Mouse (Mus musculus) heart, adult 2 months (tissue): Measurements from ENCODE around the gene Kcnc1. TPM values are rescaled to one million over a fixed set of nuclear protein-coding genes. Genes with fewer than 3 reads are reported as not detected.

ENCODE experiments used
- DNase-seq, 2 experiments: peaks; one replicate each; pipeline ENCODE4 v3.0.0; 2021
- H3K27ac ChIP-seq: fragments of 200-600 bp; 2 replicates; pipeline ENCODE4 v1.8.1; 2022
- H3K27me3 ChIP-seq: fragments of 200-500 bp; 2 replicates; pipeline ENCODE4 v1.6.1; 2012; ENCODE audit warnings: mild to moderate bottlenecking, low read length, inconsistent platforms, mixed read lengths; ENCODE audit not compliant: control insufficient read depth, insufficient read depth
- H3K36me3 ChIP-seq: fragments of 200-500 bp; 2 replicates; pipeline ENCODE4 v1.6.1; 2012; ENCODE audit warnings: low read length, inconsistent platforms; ENCODE audit not compliant: control insufficient read depth, insufficient read depth
- H3K4me1 ChIP-seq: fragments of 200-500 bp; 2 replicates; pipeline ENCODE4 v1.6.1; 2011; ENCODE audit warnings: low read length; ENCODE audit not compliant: control insufficient read depth, insufficient read depth
- H3K4me3 ChIP-seq: fragments of 200-600 bp; 2 replicates; pipeline ENCODE4 v1.8.1; 2022
- H3K79me2 ChIP-seq: fragments of 200-500 bp; replicated peaks from 2 replicates; pipeline ENCODE4 v1.6.1; 2012; ENCODE audit warnings: mild to moderate bottlenecking, inconsistent platforms, low read length, moderate library complexity, mixed read lengths; ENCODE audit not compliant: control insufficient read depth, insufficient read depth
- H3K9ac ChIP-seq: fragments of 200-500 bp; 2 replicates; pipeline ENCODE4 v1.6.1; 2012; ENCODE audit warnings: low read depth, mild to moderate bottlenecking, control low read depth, inconsistent platforms, low read length, mixed read lengths
- CTCF ChIP-seq: fragments of 200-600 bp; IDR thresholded peaks from 2 replicates; pipeline ENCODE4 v1.8.1; 2022; ENCODE audit warnings: antibody characterized with exemption, mild to moderate bottlenecking, moderate library complexity
- EP300 ChIP-seq: fragments of 200-500 bp; IDR thresholded peaks from 2 replicates; pipeline ENCODE4 v1.6.1; 2011; ENCODE audit warnings: low read depth, low read length, control low read depth; ENCODE audit not compliant: insufficient read depth
- POLR2A ChIP-seq: fragments of 200-500 bp; IDR thresholded peaks from 2 replicates; pipeline ENCODE4 v1.6.1; 2011; ENCODE audit warnings: mild to moderate bottlenecking, low read depth, low read length, control low read depth; ENCODE audit not compliant: insufficient read depth
- WGBS: fragments of 180-500 bp; shearing (Covaris S2); methylation state at CpG from one replicate; pipeline ENCODE4 v1.1.7; 2018; 5-methylcytosine and 5-hydroxymethylcytosine counted together
- intact Hi-C: fragments of 180-260 bp; cut with DNase I; formaldehyde crosslinking; loops from one replicate; pipeline ENCODE4 v1.15.1; 2025
- polyA plus RNA-seq: library from polyadenylated mRNA; depleted of rRNA; stranded (reverse); fragments of >200 nt; gene quantifications from 2 replicates; pipeline ENCODE4 v1.2.3, GENCODE M21; 2012
- total RNA-seq, 2 experiments: library from RNA; stranded (reverse); gene quantifications; 2 replicates each; pipeline ENCODE4 v1.2.3; 2021

Gene Kcnc1
- total and polyA plus RNA-seq, 3 experiments, result 0.09 to 0.21 (median 0.10) TPM

GRCm38 (mm10) chr7:46390226-46390625 is 6.1 kb upstream of the Kcnc1 start:
- no peak for DNase-seq
- 42% methylated on average over 4 of the region's 4 CpGs for WGBS
- Histone ChIP-seq H3K9ac (no peak overlapping the region), H3K4me1 (no peaks in the 10 kb centered on the region), H3K4me3 (no peak overlapping the region), H3K79me2 (no peaks in the 10 kb centered on the region), H3K27me3 (peaks cover 3% of the 10 kb centered on the region), H3K36me3 (no peaks in the 10 kb centered on the region), H3K27ac (no peak overlapping the region)
- intact Hi-C loops, result loop anchor here (10.0 kb wide), 1 partner anchor 325 kb away; the partner anchor contains the start of genes Saa3 and Saal1
- no peak for TF ChIP-seq EP300
- TF ChIP-seq POLR2A, result no peak

GRCm38 (mm10) chr7:46391701-46392100 is 4.6 kb upstream of the Kcnc1 start:
- Histone ChIP-seq H3K27ac (no peak overlapping the region), H3K79me2 (no peaks in the 10 kb centered on the region), H3K27me3 (peaks cover 5% of the 10 kb centered on the region), H3K4me3 (no peak overlapping the region), H3K4me1 (no peaks in the 10 kb centered on the region), H3K9ac (no peak overlapping the region), H3K36me3 (no peaks in the 10 kb centered on the region)
- 35% methylated on average over 5 of the region's 5 CpGs for WGBS
- TF ChIP-seq CTCF (no peak), EP300 (no peak), POLR2A (no peak)
- DNase-seq, result no peak
- intact Hi-C loops, result loop anchor here (10.0 kb wide), 1 partner anchor 323 kb away; the partner anchor contains the start of genes Saa3 and Saal1

- peak; percentile 72 to 82 for DNase-seq
- no peak overlapping the region for H3K9ac ChIP-seq
- H3K36me3 ChIP-seq, result no peaks in the 10 kb centered on the region
- WGBS, result 0% methylated on average over 2 of the region's 2 CpGs
- H3K79me2 ChIP-seq, result no peaks in the 10 kb centered on the region
- H3K27ac ChIP-seq, result no peak overlapping the region
- no peaks in the 10 kb centered on the region for H3K4me1 ChIP-seq
- peaks cover 15% of the 10 kb centered on the region for H3K27me3 ChIP-seq
- intact Hi-C loops, result loop anchor here (1.0 to 10.0 kb wide), 3 partner anchors 176 to 322 kb away; partner anchors contain the start of genes Saa3 and Saal1
- H3K4me3 ChIP-seq, result no peak overlapping the region
- peak; percentile 98 for TF ChIP-seq CTCF
- 0 out of 2 replicates have a peak, but pooled peaks have one; percentile 48 for TF ChIP-seq EP300
- no peak for TF ChIP-seq POLR2A
These were observed 3.2 kb upstream of the Kcnc1 start for GRCm38 (mm10) chr7:46393116-46393515.

GRCm38 (mm10) chr7:46393718-46394511 is 2.4 kb upstream of the Kcnc1 start:
- DNase-seq, result no peak
- TF ChIP-seq POLR2A, result no peak
- TF ChIP-seq EP300, result no peak
- no peak for TF ChIP-seq CTCF
- Histone ChIP-seq H3K27ac (no peak overlapping the region), H3K79me2 (no peaks in the 10 kb centered on the region), H3K27me3 (peaks cover 15% of the 10 kb centered on the region), H3K9ac (no peak overlapping the region), H3K36me3 (no peaks in the 10 kb centered on the region), H3K4me1 (no peaks in the 10 kb centered on the region), H3K4me3 (no peak overlapping the region)
- 29% methylated on average over 12 of the region's 12 CpGs for WGBS
- intact Hi-C loops, result loop anchor here (1.0 to 10.0 kb wide), 3 partner anchors 175 to 321 kb away; partner anchors contain the start of genes Saa3 and Saal1

- H3K4me1 ChIP-seq, result no peaks in the 10 kb centered on the region
- no peak overlapping the region for H3K4me3 ChIP-seq
- H3K27ac ChIP-seq, result no peak overlapping the region
- no peak for DNase-seq
- no peaks in the 10 kb centered on the region for H3K79me2 ChIP-seq
- no peak overlapping the region for H3K9ac ChIP-seq
- TF ChIP-seq EP300 (no peak), CTCF (no peak), POLR2A (no peak)
- H3K36me3 ChIP-seq, result no peaks in the 10 kb centered on the region
- intact Hi-C loops, result loop anchor here (10.0 kb wide), 1 partner anchor 320 kb away; the partner anchor contains the start of genes Saa3 and Saal1
- 60% methylated on average over 4 of the region's 4 CpGs for WGBS
- H3K27me3 ChIP-seq, result peaks cover 15% of the 10 kb centered on the region
These were observed 1.4 kb upstream of the Kcnc1 start for GRCm38 (mm10) chr7:46394933-46395332.

GRCm38 (mm10) chr7:46395571-46395970 is 726 bp upstream of the Kcnc1 start:
- intact Hi-C loops, result loop anchor here (10.0 kb wide), 1 partner anchor 319 kb away; the partner anchor contains the start of genes Saa3 and Saal1
- peaks cover 15% of the 10 kb centered on the region for H3K27me3 ChIP-seq
- WGBS, result 47% methylated on average over 6 of the region's 6 CpGs
- no peaks in the 10 kb centered on the region for H3K36me3 ChIP-seq
- no peak overlapping the region for H3K4me3 ChIP-seq
- H3K79me2 ChIP-seq, result no peaks in the 10 kb centered on the region
- no peaks in the 10 kb centered on the region for H3K4me1 ChIP-seq
- no peak for DNase-seq
- H3K27ac ChIP-seq, result no peak overlapping the region
- H3K9ac ChIP-seq, result no peak overlapping the region
- TF ChIP-seq POLR2A (no peak), CTCF (no peak), EP300 (no peak)
